Mouse (Mus musculus): ENCODE measurements around the gene Dcst1.

Dcst1 gene

DNA sequence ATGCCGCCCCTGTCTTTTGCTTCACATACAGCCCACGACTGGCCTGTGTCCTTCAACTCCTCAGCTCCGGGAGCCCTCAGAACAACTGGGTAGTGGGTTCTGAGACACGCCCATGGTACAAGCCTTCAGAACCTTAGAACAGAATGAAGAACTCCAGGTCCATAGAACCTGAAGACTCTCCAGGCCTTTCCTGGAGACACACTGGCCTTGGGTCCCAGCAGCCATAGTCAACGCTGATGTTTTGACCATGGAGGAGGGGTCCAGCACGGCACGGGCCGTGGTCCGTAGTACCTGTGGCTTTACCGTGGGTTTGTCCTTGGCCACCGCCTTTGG is at the start of gene Dcst1:
TSS of gene Dcst1 (minus strand) at position 101 of the 333 bp plus-strand sequence.
- no peak for DNase-seq

DNA sequence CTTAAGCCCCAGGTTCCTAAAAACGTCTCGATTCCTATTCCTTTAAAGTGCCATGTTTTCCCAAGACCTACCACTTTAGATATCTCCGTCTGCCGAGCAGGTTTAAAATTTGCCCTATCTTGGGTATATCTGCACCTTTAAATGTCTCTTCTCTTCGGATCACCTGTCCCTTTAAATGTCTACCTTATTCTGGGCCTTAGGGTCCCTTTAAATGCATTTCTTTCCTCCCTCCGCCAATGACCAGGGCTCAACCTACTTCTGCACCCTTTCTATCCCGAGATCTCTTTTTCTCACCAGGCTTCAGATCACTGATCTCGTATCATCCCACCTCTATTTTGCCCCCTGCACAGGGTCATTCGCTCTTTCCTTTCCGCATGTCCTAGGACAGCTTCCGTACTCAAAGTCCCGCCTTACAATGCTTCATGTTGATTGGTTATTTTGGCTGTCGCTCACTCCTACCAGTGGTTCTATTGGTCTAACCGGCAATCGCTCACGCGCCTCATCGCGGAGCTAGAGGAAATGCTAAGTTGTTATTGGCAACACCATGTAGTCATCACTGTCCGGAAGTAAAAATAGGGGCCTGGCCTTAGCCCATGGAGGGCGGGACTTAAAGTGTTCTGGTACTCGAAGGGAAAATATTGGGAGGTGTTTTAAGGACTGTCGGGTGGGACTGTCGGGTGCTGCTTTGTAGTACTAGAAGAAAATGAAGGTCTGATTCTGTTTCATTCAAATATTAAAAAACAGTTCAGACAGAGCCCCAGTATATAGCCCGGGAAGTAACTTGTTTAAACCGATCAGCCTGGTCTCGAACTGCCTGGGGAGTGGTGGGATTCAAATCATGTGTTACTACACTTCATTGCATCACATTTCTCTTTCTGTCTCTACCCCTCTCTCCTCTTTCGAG is 46.7 kb upstream of the Dcst1 start, which contains the start of gene Flad1:
TSS of gene Flad1 (minus strand) at position 381 of the 904 bp plus-strand sequence.
- peak; percentile 92 to 97 for DNase-seq

DNA sequence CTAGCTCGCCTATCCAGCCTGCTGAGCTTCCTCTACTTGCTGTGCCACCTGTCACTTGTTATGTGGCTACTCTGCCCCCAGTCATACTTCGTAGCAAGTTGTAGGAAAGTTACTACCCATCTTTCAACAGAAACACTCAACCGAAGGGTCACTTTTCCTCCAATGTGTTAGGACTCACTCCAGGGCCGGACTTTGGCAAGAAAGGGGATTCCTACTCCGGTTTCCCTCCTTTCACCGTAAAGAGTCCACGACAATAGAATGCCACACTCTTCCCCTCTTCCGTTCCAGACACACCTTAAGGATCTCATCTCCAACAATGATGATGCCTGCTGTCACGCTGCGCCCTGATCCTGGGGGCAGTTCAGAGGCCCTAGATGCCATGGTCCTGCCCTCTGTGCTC is 45.8 kb upstream of the Dcst1 start:
- no peak for DNase-seq

DNA sequence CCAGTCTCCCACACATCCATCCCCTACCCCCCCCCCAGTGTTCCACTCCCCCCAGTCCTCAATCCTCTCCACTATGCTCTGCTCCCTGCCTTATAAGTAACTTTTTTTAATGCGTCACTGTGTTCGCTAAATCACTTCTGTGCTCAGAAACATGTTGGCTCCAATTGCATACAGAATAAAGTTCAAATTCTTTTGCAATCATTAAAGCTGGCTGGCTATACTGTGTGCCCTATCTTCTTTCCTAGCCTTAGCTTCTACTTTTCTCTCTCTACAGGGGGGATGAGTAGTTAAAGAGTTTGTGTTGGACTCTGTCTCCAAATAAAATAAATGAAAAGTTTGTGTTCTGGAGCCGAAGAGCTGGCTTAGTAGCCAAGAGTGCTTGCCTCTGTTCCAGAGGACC is 44.6 kb upstream of the Dcst1 start:
- no peak for DNase-seq

DNA sequence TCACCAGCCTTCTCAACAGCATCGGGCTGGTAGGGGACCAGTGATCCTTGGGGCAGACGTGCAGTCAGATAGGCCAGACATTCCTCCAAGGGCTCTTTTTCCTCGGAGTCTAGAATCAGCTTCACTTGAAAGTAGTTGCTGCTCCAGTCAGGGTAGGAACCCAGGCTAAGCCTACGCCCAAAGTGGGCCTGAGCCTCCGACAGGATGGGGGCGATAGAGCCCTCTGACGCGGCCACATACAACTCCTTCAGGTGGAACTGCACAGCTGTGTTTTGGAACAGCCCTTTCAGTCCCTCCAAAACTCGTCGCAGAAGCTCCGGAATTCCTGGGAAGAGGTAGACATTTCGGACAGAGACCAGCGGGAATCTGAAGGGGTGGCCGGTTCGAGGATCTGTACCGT is 43.4 kb upstream of the Dcst1 start:
- DNase-seq, result no peak

DNA sequence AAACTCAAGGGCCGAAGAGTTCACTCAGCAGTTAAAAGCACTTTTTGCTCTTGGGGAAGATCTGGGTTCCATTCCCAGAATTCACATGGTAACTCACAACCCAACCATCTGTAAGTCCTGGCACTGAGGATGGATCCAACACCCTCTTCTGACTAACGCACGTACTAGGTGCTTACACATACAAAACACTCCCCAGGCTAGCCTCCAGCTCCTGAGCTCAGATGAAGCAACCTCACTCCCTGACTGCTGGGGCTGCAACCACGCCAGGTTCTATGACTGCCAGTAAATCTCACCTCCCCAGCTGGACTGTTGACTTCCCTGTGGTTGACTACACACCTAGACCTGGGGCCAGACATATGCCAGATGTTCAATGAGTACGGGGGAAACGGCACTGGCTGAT is 41.8 kb upstream of the Dcst1 start:
- no peak for DNase-seq

DNA sequence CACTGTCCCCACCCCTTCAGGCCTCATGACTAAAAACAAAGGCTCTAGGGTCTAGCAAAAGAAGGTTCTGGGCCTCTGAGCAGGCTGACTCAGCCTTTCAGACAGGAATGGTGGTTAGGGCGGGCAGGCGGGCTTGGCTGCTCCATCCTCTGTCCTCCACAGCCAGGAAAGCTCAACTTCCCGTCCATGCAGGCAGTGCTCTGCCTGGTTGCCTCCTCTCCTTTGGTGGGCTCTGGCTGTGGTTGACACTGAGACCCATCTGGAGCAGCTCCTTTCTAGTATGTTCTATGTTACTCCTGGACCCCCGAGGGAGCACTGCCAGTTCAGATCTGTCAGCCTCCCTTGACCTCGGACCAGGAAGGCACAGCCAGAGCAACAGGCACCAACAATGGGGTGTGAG is 37.6 kb upstream of the Dcst1 start, which contains the start of gene Lenep:
TSS of gene Lenep (minus strand) at position 101 of the 400 bp plus-strand sequence.
- DNase-seq, result no peak

DNA sequence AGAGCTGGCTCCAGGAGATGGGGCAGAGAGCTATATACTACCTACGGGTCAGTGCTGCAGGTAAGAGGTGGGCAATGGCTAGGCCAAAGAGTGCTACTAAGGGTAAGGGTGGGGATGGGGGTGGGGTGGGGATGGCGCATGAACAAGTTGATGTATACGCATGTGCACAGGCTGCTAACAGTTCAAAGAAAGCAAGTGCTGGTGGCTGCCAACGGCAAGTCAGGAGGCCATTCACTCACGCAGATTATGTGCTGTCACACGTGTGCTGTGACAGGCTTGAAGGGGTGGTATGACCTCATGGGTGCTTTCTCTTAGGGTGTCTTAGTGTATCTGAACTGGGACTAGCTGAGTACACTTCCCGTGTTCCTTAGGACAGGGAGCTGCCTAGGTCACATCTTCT is 36.3 kb upstream of the Dcst1 start:
- DNase-seq, result no peak

DNA sequence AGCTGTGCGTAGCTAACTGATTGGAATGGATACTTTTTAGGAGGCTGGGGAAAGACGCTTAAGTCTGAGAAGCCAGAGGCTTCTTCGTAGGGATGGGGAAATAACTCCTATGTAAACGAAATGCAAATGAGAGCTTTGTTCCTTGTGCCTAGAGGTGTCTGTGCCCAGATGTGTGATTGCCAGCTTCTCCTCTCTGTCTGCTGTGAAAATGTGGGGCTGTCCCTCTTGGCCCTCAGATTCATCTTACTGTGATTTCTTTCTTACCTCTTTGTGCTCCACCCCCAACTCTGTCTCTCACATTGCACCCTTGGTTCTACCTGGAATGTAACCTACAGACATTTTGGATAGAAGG is 31.6 kb upstream of the Dcst1 start:
- DNase-seq, result no peak

DNA sequence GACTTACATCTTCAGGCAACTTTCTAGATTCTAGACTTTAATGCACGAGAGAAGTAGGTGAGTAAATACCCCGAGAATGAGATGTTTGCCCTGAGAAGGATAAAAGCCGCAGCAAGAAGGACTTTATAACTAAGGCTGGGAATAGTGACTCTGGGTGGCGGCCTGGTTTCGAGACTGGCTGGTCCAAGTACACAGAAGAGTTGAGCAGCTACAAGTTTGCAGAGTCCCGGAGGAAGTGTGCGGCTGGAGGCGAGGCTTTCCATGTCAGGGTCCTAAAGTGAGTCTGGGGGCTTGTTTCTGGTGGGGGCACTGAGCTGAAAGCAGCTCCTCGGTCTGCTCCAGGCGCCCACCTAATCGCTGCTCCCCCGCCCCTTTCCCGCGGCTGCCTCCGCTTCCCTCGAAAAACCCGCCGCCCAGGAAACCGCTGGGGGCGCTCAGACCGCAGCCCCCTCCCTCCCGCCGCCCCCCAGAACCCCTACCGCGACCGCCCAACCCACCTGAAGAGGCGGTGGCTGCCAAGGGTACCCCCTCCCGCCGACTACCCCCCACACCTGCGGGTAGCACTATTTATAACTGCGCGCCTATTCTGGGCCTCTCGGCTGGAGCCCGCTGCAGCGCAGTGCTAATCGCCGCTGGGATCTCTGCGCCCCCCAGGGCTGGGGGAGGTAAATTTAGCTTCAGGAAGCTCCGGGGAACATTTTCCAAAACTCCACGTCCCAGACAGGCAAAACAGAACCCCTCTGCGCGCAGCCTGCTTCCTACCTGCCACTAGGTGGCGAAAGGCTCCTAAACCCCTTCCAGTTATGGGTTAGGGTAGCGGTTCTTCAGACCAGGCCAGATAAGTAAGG is 31.0 kb upstream of the Dcst1 start:
- peak in 1 of 2 experiments; percentile 63 for DNase-seq

DNA sequence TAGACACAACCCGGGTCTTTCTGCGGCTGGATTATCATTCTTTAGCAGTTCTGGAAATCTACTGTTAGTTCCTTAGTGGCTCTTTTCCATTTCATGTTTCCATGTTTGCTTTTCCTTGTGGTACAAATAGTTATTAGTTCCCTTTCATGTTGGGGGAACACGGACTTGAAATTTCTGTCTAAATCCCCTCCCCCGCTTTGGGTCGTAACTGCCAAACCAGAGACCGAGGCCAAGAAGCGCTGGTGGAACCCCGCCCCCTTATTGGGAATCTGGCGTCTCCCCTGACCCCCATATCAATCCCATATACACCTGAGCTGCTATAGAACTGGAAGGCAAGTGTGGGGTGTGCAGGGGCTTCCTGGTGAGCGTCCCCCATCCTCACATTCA is 30.4 kb upstream of the Dcst1 start:
- no peak for DNase-seq

DNA sequence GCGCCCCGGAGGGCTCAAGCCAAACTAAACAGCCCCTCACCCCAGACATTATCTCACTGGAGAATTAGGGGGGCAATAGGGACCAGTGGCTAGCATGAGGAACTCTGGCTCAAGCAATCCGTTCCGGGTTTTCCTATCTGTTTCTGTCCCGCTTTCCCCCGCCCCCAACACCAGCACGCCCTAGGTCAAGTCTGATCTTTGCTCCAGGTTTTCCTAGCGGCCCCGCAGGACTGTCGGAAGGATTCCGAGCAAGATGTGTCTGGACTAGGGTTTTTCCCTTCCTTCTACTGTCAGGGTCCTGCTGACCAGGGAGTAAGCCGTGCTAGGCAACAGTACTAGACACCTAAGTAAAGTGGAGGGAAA is 29.8 kb upstream of the Dcst1 start:
- peak in 1 of 2 experiments; percentile 56 for DNase-seq

DNA sequence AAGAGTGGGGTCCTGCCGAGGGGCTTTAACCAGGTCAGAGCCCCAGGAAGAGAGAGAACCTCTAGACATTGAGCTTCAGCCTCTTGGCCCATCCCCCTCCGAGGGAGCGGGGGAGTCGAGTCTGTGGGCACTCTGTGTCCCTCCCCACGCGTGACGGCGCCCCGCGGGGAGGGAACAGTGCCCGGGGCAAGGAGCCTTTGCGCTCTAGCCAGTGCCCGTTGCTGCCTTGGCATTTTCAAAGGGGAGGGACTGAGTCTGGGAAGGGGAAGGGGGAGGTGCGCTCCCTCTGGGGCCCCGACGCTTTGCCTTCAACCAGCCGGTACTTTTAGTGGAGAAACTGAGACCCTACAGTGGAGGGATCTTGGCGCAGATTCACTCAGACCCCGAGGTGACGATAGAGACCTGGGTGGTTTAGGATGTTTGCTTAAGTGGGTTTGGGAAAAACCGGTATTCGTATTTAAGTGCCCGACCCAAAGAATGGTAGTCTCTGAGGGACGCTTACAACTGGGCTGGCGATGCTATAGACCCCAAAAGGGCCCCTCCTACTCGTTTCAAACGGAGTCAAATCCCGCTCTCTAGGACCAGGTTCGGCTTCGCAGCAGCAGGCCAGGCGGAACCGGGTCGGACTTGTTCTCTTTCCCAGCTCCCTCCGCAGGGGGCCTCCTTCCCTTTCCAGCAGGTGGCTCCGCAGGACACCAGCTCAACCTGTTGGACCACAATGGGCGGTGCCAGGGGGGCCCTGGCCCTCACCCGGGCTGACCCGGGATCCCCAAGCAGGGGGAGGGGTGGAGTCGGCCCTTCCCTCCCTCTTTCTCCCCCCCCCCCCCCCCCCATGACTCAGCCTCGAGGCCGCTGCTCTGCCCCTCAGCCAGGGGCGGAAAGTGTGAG is 29.2 kb upstream of the Dcst1 start, which contains the start of gene Zbtb7b:
TSS of gene Zbtb7b (minus strand) at position 771 of the 888 bp plus-strand sequence.
- peak; percentile 51 to 59 for DNase-seq

DNA sequence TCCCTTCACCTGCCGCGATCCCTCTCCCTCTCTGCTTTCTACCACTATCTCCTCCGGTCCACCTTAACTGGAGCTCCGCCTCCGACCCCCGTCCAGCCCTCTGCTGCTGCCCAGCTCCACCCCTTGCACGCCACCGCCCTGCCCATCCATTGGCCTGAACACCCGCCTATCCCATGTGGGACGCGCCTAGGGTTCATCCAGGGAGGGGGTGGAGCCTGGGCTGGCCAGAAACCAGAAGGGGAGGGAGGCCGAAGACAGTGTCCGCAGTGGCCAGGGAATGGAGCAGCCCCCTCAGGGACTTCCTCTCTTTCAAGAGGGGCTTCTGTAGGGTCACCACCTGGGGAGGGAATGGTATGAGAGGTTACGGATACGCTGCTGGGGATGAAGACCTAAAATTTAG is 28.6 kb upstream of the Dcst1 start:
- DNase-seq, result peak; percentile 92 to 95

DNA sequence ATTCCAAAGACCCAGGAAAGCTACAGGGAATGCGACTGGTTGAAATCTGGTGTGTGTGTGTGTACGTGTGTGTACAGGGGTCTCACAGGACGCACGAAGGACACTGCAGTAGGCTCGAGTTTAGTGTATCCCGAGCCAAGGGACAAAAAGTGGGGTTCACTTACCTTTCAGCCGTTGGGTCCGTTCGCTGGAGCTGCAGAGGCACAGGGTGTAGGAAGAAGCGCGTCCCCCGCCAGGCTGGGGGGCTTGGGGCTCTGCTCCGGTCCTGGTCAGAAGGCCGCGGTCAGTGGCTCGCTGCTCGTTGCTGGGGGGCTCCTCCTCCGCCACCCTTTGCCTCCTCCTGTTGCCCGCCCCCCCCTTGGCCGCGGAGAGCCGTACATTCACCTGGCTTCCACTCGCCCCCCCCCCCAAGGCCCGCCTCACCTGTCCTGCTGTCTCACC is 27.8 kb upstream of the Dcst1 start:
- DNase-seq, result peak in 1 of 2 experiments; percentile 43

DNA sequence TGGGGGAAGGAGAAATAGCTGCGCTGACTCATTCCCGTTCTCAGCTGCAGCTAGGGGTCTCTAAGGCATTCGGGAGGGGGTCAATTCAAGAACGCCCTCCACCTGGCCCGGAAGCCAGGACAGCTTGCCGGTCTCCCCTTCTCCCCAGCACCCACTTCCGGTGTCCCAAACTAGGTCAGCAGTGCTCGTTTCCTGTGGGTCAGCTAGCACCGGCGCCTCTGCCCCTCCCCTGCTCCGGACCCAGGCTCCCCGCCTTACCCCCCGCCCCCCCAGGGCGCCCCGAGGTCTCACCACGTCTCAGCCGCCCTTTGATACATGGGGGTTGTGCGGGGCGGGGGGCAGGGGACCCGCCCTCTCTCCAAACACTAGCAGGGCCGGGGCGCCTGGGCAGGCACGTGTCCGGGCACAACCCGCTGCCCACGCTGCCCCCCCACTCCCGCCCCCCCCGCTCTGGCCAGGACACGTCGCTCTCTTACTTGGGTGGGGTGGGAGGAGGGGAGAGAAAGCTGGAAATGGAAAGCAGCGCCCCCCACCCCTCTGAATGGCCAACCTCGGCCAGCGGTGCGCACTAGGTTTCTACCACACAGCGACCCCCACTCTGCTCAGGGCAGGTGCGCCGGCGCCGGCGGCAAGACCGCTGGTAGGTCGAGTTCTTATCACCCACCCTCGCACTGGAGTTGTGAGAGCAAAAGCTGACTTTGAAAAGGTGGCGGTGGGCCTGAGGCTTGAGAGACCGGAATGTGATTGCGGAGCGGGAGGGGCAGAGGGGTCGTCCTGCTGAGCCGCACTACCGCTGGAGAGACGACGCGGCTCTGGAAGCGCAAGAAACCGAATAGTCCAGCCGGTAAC is 26.8 kb upstream of the Dcst1 start:
- peak in 1 of 2 experiments; percentile 39 for DNase-seq

DNA sequence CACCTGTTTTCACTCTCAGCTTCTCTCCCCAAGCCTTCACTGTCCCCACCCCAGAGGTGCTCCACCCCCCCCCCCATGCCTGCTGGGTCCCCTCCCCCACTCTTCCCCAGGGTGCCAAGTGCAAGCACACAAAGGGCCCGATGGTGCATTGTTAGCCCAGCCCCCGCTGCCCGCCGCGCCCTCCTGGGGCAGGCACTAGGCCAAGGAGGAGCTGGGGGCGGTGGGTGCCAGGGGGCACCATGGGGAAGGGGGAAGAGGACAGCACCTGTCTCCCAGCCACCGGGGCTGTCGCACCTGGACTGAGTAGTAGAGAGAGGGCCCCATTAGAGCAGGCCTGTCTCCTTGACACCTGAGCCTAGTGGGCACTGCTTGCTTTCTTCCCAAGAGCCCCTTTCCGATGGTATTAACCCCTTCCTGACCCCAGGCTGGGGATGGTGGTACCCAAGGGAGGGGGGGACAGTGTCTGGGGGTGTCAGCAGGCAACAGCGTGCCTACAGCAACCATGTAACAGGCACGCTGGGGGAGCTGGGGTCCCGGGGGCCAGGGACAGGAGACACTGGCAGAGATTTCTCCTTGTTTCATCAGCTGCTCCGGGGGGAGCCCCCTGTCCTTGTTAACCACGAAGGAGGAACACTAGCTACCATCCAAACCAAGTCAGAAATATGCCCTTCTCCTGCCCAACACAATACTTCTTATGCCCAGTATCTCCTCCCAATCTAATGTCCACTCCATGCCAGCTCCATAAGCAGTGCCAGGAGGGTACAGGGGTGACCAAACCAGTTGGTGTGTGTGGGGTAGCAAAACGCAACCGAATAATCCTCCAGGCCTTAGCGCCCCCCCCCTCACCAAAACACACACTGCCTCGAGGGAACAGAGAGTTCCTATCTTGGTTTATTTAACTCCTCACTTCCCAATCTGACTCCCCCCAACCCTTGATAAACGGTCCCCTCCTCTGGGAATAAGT is 25.9 kb upstream of the Dcst1 start:
- DNase-seq, result peak; percentile 59 to 60

DNA sequence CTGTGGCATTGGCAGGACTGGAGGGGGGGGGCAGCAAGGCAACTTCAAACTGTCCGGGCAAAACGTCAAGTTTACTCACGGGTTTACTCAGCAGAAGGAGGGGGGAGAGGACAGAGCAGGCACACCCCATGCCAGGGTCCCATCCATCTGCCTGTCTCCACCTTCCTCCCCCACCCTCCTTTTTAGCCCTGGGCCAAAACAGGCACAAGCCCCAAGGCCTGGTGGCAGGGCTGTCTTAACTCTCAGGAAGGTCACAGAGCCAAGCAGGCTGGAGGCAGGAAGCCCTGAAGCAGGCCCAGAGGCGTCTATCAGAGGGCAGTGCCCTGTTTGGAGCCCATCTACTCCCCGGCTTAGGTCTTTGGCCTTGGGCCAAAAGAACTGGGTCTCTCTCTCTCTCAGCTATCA is 25.1 kb upstream of the Dcst1 start:
- DNase-seq, result peak in 1 of 2 experiments; percentile 36

DNA sequence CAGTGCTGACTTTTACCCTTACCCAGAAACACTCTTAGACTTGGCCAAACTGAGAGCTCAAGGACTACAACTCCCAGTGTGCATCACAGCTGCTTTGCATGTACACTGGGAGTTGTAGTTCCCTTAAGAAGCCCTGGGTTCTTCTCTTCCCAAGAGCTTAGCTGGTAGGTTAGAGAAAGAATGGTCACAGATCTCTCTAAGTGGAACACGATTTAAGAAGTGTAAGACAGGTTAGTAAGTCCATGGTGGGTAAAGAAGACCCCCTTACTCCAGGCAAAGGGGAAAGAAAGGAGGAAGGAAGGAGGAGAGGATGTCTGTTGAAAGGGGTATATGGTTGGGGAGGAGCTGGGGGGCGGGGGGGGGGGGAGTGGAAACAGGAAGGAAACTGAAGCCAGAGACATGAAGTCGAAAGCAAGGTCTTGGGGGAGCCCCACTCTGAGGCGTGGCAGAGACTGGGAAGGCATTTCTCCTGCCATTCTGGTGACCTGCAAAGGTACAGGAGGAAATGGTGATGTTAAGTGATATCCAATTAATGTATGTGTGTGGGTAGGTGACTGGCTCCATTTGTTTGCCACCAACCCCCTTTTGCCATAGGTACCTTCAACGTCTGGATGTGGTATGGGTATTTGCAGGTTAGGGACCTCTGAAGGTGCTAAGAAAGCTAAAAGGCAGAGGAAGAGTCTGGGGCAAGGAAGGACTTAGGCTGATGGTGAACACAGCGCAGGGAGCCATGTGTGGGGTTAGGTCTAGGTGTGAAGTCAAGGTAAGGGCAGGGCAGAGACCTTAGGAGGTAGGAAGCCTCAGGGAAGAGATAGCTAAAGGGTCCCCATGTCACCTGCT is 24.1 kb upstream of the Dcst1 start:
- peak; percentile 52 to 57 for DNase-seq
